Mouse (Mus musculus): ENCODE data around the gene Sptbn1.
A peak's percentile ranks its signal among the peaks of the same experiment; 100 is the strongest.

Sptbn1 gene

GRCm38 (mm10) chr11:30171586-30172178 lies 96.3 kb downstream of the Sptbn1 start:
- DNase-seq (ENCODE audit: low read depth, low spot score), result no peak

- DNase-seq (ENCODE audit: low read depth, low spot score), result no peak
Measured at GRCm38 (mm10) chr11:30171184-30171583, 96.8 kb downstream of the Sptbn1 start.

GRCm38 (mm10) chr11:30166551-30166922 lies 101.4 kb downstream of the Sptbn1 start:
- no peak for DNase-seq (ENCODE audit: low read depth, low spot score)

- no peak for DNase-seq (ENCODE audit: low read depth, low spot score)
Measured at GRCm38 (mm10) chr11:30165861-30166550, 102.0 kb downstream of the Sptbn1 start.

GRCm38 (mm10) chr11:30164515-30165214 lies 103.3 kb downstream of the Sptbn1 start:
- DNase-seq (ENCODE audit: low read depth, low spot score), result no peak

GRCm38 (mm10) chr11:30163870-30164269 lies 104.1 kb downstream of the Sptbn1 start:
- DNase-seq (ENCODE audit: low read depth, low spot score), result no peak

- no peak for DNase-seq (ENCODE audit: low read depth, low spot score)
Measured at GRCm38 (mm10) chr11:30163081-30163480, 104.9 kb downstream of the Sptbn1 start.

GRCm38 (mm10) chr11:30161744-30162143 lies 106.2 kb downstream of the Sptbn1 start:
- DNase-seq (ENCODE audit: low read depth, low spot score), result no peak

- DNase-seq (ENCODE audit: low read depth, low spot score), result peak; percentile 90
Measured at GRCm38 (mm10) chr11:30161173-30161650, 106.8 kb downstream of the Sptbn1 start.

GRCm38 (mm10) chr11:30160625-30161172 lies 107.3 kb downstream of the Sptbn1 start:
- DNase-seq (ENCODE audit: low read depth, low spot score), result peak; percentile 65

GRCm38 (mm10) chr11:30159545-30160255 lies 108.3 kb downstream of the Sptbn1 start:
- DNase-seq (ENCODE audit: low read depth, low spot score), result no peak

- DNase-seq (ENCODE audit: low read depth, low spot score), result no peak
Measured at GRCm38 (mm10) chr11:30158028-30158700, 109.8 kb downstream of the Sptbn1 start.

- no peak for DNase-seq (ENCODE audit: low read depth, low spot score)
Measured at GRCm38 (mm10) chr11:30155887-30156286, 112.1 kb downstream of the Sptbn1 start.

- DNase-seq (ENCODE audit: low read depth, low spot score), result no peak
Measured at GRCm38 (mm10) chr11:30154980-30155379, 113.0 kb downstream of the Sptbn1 start.

GRCm38 (mm10) chr11:30148888-30149287 lies 119.1 kb downstream of the Sptbn1 start:
- no peak for DNase-seq (ENCODE audit: low read depth, low spot score)

- no peak for DNase-seq (ENCODE audit: low read depth, low spot score)
Measured at GRCm38 (mm10) chr11:30148378-30148777, 119.6 kb downstream of the Sptbn1 start.

- DNase-seq (ENCODE audit: low read depth, low spot score), result no peak
Measured at GRCm38 (mm10) chr11:30147882-30148281, 120.1 kb downstream of the Sptbn1 start.

- DNase-seq (ENCODE audit: low read depth, low spot score), result no peak
Measured at GRCm38 (mm10) chr11:30143090-30143489, 124.9 kb downstream of the Sptbn1 start.

- DNase-seq (ENCODE audit: low read depth, low spot score), result no peak
Measured at GRCm38 (mm10) chr11:30139165-30139826, 128.7 kb downstream of the Sptbn1 start.

GRCm38 (mm10) chr11:30137081-30137480 lies 130.9 kb downstream of the Sptbn1 start:
- no peak for DNase-seq (ENCODE audit: low read depth, low spot score)

- no peak for DNase-seq (ENCODE audit: low read depth, low spot score)
Measured at GRCm38 (mm10) chr11:30134058-30134457, 133.9 kb downstream of the Sptbn1 start.
